ENCODE assay signal across 22 mouse cellular contexts in the genomic region with DNA sequence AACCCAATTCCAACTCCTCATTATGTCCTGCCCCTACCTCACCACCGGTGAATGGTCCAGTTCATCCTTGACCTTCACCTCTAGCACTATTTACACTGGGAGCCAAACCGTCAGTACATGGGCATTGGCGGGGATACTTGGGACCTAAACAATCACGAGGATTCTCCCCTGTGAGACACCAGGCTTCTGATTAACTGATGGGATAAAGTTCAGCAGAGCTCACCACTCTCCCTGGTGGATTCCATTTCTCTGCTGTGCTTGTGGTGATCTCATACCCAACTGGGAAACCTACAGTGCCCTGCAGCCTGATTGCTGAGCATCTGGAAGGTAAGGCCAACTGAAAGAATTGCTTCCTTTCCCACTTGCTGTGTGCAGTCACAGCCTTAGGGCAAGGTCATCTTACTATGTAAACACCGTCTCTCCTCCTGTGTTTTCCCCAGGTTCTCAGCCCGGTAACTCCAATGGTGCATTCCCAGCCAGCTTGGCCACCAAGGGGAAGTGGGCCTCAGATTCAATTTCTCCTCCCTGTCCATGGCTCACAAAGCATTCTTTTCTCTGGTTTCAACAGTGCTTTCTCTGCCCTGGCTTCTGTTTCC.
DNase-seq lines count a peak whose midpoint lies in the region; ATAC-seq and TF ChIP-seq lines count a peak whose summit lies in the region.
"Had no signal": no experiment of that assay in that cellular context is flagged by ENCODE, and none has a peak within 500 bp of the region (broad histone marks: within the 10 kb centered on the region; RNA-seq: fewer than 3 reads in every experiment).

No protein-coding gene starts in this region.

- no peak overlapping the region for H3K9ac ChIP-seq in liver, postnatal 0 days (replicated peaks)
- H3K9ac ChIP-seq in liver, embryonic 12.5 days, result no peak overlapping the region
- no peak overlapping the region for H3K9ac ChIP-seq in kidney, embryonic 15.5 days
- H3K9ac ChIP-seq: embryonic facial prominence, embryonic 15.5 days; heart, embryonic 12.5 days had no signal

- WGBS in liver, postnatal 0 days (ENCODE audit: insufficient replicate concordance), result 56% methylated on average over 6 of the region's 6 CpGs
- 60% methylated on average over 6 of the region's 6 CpGs for WGBS in liver, embryonic 12.5 days (ENCODE audit: insufficient replicate concordance)
- WGBS in kidney, embryonic 15.5 days, result 39% methylated on average over 6 of the region's 6 CpGs

- no peak for TF ChIP-seq CTCF in liver, postnatal 0 days (IDR thresholded peaks at IDR 0.05; ENCODE audit: low read depth)
- no peak for TF ChIP-seq CTCF in layer of hippocampus, adult 2 months (conservative IDR thresholded peaks at IDR 0.05)

- no peaks in the 10 kb centered on the region for H3K4me1 ChIP-seq in liver, postnatal 0 days (ENCODE audit: insufficient read depth)
- H3K4me1 ChIP-seq in liver, embryonic 12.5 days, result no peaks in the 10 kb centered on the region
- 0 out of 2 replicates have a peak, but pooled peaks cover 4% of the 10 kb centered on the region for H3K4me1 ChIP-seq in kidney, embryonic 15.5 days
- H3K4me1 ChIP-seq: embryonic facial prominence, embryonic 15.5 days; forebrain, embryonic 10.5 days; heart, embryonic 12.5 days; hindbrain, embryonic 10.5 days had no signal

- H3K27me3 ChIP-seq in liver, postnatal 0 days (ENCODE audit: insufficient read depth, low read length), result no peaks in the 10 kb centered on the region
- H3K27me3 ChIP-seq in liver, embryonic 12.5 days (replicated peaks), result no peaks in the 10 kb centered on the region
- no peaks in the 10 kb centered on the region for H3K27me3 ChIP-seq in kidney, embryonic 15.5 days
- H3K27me3 ChIP-seq: CH12.LX; embryonic facial prominence, embryonic 15.5 days; heart, embryonic 12.5 days; Patski had no signal

- H3K36me3 ChIP-seq in liver, postnatal 0 days (replicated peaks; ENCODE audit: insufficient read depth, low read length), result no peaks in the 10 kb centered on the region
- H3K36me3 ChIP-seq in liver, embryonic 12.5 days, result no peaks in the 10 kb centered on the region
- no peaks in the 10 kb centered on the region for H3K36me3 ChIP-seq in kidney, embryonic 15.5 days
- H3K36me3 ChIP-seq: embryonic facial prominence, embryonic 15.5 days; forebrain, embryonic 10.5 days; heart, embryonic 12.5 days; hindbrain, embryonic 10.5 days had no signal

- no peak for TF ChIP-seq EP300 in liver, postnatal 0 days (IDR thresholded peaks at IDR 0.05; ENCODE audit: low read depth)

- 0 out of 2 replicates have a peak, but pooled peaks have one; percentile 15 for ATAC-seq in liver, postnatal 0 days
- ATAC-seq in liver, embryonic 12.5 days, result no peak
- peak; percentile 78; the same call in 1 of the 2 replicates for ATAC-seq in kidney, embryonic 15.5 days (replicated peaks; ENCODE audit: low FRiP score)
- ATAC-seq: activated CD4-positive, CD25-positive, alpha-beta regulatory T cell, adult 4 months; forebrain, embryonic 14.5 days; Patski had no signal

- no peaks in the 10 kb centered on the region for H3K9me3 ChIP-seq in liver, postnatal 0 days (ENCODE audit: low read length)
- no peaks in the 10 kb centered on the region for H3K9me3 ChIP-seq in liver, embryonic 12.5 days (replicated peaks)
- no peaks in the 10 kb centered on the region for H3K9me3 ChIP-seq in kidney, embryonic 15.5 days (replicated peaks)
- H3K9me3 ChIP-seq: embryonic facial prominence, embryonic 15.5 days; forebrain, embryonic 10.5 days; heart, embryonic 12.5 days; hindbrain, embryonic 10.5 days had no signal

- no peak overlapping the region for H3K27ac ChIP-seq in liver, postnatal 0 days (ENCODE audit: low read depth)
- H3K27ac ChIP-seq in liver, embryonic 12.5 days, result no peak overlapping the region
- H3K27ac ChIP-seq in kidney, embryonic 15.5 days, result no peak overlapping the region
- H3K27ac ChIP-seq in layer of hippocampus, adult 2 months, result no peak overlapping the region
- H3K27ac ChIP-seq: embryonic facial prominence, embryonic 15.5 days; forebrain, embryonic 10.5 days; gastrocnemius, adult 2 months; hindbrain, embryonic 10.5 days had no signal

- no peak overlapping the region for H3K4me2 ChIP-seq in liver, postnatal 0 days (ENCODE audit: low read depth, low read length)
- no peak overlapping the region for H3K4me2 ChIP-seq in liver, embryonic 12.5 days
- H3K4me2 ChIP-seq in kidney, embryonic 15.5 days, result no peak overlapping the region
- H3K4me2 ChIP-seq: embryonic facial prominence, embryonic 15.5 days; heart, embryonic 12.5 days had no signal

- no peak overlapping the region for H3K4me3 ChIP-seq in liver, postnatal 0 days (ENCODE audit: low read depth, low read length)
- H3K4me3 ChIP-seq in liver, embryonic 12.5 days, result no peak overlapping the region
- no peak overlapping the region for H3K4me3 ChIP-seq in kidney, embryonic 15.5 days (replicated peaks)
- no peak overlapping the region for H3K4me3 ChIP-seq in layer of hippocampus, adult 2 months
- H3K4me3 ChIP-seq: embryonic facial prominence, embryonic 15.5 days; erythroblast, embryonic 14.5 days; forebrain, embryonic 10.5 days; gastrocnemius, adult 2 months; heart, embryonic 12.5 days; hindbrain, embryonic 10.5 days had no signal

- DNase-seq in liver, postnatal 0 days, result no peak
- DNase-seq in kidney, postnatal 25 days, result peak; percentile 21 to 45
- no peak for DNase-seq in layer of hippocampus, adult 2 months (ENCODE audit: low spot score in 2 of 2)
- no peak for DNase-seq in right cerebral cortex, postnatal 4 days
- no peak for DNase-seq in adrenal gland, postnatal 14 days
- DNase-seq: adrenal gland, postnatal 25 days; cerebellum, adult 18-20 months; cerebellum, adult 9-11 months; embryo, embryonic 11 days; gastrocnemius, adult 2 months; gastrocnemius, postnatal 25 days had no signal

Comparison
In these comparisons a context has a peak if more than half of its experiments do, and no peak if none do; other contexts are left out.
1. DNase-seq: peak in kidney, postnatal 25 days (2 of 2); none in liver, postnatal 0 days (single experiment), layer of hippocampus, adult 2 months (0 of 2), right cerebral cortex, postnatal 4 days (single experiment) and adrenal gland, postnatal 14 days (single experiment).